Mouse (Mus musculus): ENCODE data around the gene Dcst1. TPM values are rescaled to one million over a fixed set of nuclear protein-coding genes. Genes with fewer than 3 reads are reported as not detected.
A peak's percentile ranks its signal among the peaks of the same experiment; 100 is the strongest.

The Dcst1 gene
- total RNA-seq, 2 experiments from 2014 or later, result not detected

DNA sequence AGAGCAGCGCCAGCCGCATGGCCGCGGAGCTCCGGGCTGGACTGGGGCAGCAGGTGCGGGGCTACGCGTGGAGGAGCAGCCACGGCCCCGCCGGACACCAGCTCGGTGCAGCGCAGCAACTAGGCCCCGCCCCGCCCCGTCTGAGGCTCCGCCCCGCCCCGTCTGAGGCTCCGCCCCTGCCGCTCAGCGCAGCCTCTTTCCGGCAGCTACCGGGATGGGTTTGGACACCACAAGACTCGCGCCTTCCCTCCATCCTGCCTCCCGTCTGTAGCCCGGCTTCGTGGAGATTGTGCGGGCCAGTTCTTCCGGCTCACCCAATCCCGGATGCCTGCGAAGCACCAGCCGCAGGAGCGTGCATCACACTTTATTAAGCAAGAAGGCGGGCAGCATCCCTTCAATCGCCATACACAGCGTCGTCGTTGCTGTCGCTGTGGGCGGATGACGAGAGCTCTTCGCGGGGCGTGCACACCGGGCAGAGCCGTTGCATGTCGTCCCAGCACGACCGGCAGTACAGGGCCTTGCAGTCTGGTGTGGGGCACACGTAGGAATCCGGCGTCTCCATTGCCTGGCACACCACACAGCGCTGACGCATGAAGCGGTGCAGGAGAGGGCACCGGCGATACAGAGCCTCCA, 15.1 kb downstream of the Dcst1 start, which contains the start of gene Adam15:
Adam15 (minus strand) TSS at position 128 of the 633 bp plus-strand sequence.
- H3K27ac ChIP-seq, result peak within 1 kb of the TSS; percentile 95
- peak within 1 kb of the TSS; percentile 76 for H3K4me3 ChIP-seq
- peak; percentile 89 to 92 for DNase-seq (ENCODE audit: low spot score in 2 of 2)
- TF ChIP-seq CTCF (conservative IDR thresholded peaks at IDR 0.05), result no peak

DNA sequence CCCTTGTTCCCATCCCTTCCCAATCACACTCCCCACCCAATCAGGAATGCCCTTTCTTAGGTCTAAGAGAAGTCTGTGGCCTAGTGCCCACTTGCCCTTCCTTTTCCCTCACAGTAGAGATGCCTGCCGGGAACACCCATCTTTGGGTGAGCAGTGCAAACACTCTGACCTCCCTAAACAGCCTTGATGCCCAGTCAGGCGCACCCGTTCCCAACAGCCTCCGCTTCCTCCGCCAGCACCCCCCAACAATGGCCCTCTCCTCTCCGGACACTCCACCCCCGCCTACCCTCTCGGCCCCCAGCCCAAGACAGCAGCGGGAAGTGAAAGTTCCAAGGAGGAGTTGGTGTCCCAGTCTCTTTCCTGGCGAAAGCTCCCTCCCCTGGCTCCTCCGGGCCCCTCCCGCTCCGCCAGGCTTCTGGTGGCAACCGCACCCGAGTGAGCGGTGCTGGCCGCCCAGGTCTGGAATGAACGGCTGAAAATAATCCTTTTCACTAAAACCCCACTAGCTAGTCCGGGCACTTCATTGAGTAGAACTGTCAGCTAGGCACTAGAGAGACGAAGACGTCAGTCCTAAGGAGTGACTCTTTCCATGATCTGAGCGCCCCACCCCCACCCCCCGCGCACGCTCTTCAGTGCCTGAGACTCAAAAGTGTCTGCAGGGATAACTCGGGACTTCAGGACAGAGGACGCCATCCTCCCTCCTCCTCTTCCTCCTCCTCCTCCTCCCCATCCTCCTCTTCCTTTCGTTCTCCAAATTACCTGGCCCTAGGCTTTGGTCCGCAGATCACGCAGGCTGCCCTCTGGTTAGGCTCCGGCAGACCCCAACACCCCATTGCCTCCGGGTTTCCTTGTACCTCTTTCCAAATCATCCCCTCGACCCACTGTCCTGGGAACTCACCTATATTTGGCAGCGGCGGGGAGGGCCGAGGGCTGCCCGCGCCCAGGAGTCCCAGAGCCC, 15.9 kb downstream of the Dcst1 start:
- peak overlapping the region; percentile 95 for H3K27ac ChIP-seq
- peak overlapping the region; percentile 76 for H3K4me3 ChIP-seq
- no peak for DNase-seq (ENCODE audit: low spot score in 2 of 2)
- no peak for TF ChIP-seq CTCF (conservative IDR thresholded peaks at IDR 0.05)

DNA sequence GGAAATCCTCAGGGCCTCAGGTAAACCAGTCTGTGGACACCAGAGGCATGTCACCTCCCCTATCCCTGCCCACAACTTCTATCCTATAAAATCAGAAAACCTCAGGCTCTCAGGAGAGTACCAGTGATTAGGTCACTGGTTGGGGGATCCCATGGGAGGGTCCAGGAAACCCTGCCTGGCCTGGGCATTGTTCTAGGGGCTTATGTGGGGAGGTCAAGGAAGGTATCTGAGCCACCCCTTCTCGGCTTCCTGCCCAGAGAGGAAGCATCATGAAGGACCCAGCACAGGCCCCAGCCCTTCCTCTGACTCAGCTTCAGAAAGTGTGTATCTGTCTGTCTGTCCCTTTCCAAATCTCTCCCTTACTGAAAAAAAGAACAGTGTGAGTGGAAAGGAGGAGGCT, 17.1 kb downstream of the Dcst1 start:
- Histone ChIP-seq H3K4me3 (no peak overlapping the region), H3K27ac (peak overlapping the region; percentile 95; the same call in 1 of the 2 replicates)
- DNase-seq (ENCODE audit: low spot score in 2 of 2), result no peak
- no peak for TF ChIP-seq CTCF (conservative IDR thresholded peaks at IDR 0.05)

DNA sequence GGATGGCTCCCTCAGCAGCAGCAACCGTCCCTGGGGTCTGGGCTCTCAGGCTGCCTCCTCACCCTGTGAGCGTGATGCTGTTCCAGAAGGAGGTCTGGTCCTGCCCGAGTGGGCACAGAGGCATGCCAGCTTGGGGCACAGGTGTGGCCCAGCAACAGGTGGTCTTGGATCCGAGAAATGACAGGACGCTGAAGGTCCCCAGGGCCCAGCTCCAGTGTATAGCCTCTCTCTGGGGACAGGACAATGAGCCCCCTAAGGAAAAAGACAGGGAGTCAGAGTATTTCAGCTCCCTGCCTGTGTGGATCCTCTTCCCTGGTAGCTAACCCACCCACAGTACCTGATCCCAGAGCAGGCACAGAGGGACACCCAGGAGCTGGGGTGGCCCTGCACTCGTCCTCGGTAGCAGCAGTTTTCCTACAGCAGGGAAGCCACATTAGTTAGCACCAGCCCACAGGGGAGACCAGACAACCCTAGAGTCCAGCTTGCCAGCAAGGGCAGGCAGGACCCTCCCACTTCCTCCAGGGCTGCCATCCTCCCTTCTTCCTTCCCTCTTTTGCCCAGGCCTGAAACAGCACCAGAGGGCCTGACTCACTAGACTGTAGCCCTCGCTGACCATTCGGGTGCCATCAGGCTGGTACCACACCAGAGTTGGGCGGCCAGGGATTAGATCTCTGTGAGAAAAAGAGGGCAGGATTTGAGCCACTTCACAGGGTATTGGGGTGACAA, 18.1 kb downstream of the Dcst1 start:
- no peak overlapping the region for H3K4me3 ChIP-seq
- DNase-seq (ENCODE audit: low spot score in 2 of 2), result no peak
- no peak overlapping the region for H3K27ac ChIP-seq
- TF ChIP-seq CTCF (conservative IDR thresholded peaks at IDR 0.05), result no peak

DNA sequence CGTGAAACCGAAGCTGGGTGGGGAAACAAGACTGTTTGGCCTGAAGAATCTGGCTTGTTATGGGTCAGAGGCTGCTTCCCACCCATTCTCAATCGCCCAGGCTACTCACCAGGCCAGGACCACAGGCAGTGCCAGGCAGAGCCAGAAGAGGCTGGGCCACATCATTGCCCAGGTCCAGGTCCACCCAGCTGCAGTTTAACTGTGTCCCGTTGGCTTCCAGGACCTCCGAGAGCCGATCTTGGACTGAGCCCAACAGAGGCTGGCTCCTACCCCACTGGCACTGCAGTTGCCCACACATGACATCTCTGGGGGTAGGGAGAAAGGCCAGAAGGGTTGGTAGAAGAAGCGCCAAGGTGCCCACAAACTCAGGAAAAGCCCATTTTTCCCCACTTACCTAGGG, 21.8 kb downstream of the Dcst1 start:
- DNase-seq (ENCODE audit: low spot score in 2 of 2), result no peak
- Histone ChIP-seq H3K4me3 (no peak overlapping the region), H3K27ac (no peak overlapping the region)
- no peak for TF ChIP-seq CTCF (conservative IDR thresholded peaks at IDR 0.05)

DNA sequence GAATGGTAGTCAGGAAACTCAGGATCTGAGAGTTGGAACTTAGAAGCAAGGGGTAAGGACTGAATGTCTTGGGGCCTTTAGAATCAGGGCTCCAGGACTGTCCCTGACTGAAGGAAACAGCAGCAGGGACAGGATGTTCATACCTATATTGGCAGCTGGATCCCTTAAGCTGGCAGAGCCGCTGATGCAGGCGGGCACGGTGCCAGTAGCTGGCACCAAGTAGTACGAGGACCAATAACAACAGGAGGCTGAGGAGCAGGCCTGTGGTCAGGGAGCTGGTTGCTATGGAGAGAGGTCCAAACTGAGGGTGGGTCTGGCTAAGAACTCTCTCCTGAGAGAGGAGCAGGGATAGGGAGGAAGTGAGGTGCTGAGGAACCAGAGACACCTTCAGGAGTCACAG, 23.3 kb downstream of the Dcst1 start:
- no peak for TF ChIP-seq CTCF (conservative IDR thresholded peaks at IDR 0.05)
- no peak overlapping the region for H3K4me3 ChIP-seq
- DNase-seq (ENCODE audit: low spot score in 2 of 2), result no peak
- 0 out of 2 replicates have a peak overlapping the region, but pooled peaks have one; percentile 18 for H3K27ac ChIP-seq

DNA sequence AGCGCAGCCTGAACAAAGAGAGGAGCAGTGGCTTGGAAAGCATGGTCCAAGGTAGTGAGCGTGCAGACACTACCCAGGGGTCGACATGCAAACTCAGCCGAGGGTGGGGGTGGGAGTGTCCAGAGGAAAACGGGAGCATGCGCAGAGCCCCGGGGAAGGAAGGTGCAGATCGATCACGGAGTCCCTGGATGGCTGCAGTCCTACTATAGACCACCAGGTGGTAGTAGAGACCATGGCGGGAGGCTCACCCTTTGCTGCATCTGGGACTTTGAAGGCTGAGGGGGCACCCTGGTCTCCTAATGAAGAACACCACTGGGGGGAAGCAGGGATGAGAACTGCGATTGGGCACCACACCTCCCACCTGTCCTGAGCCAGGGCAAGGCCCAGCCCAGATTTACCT, 24.6 kb downstream of the Dcst1 start:
- Histone ChIP-seq H3K27ac (no peak overlapping the region), H3K4me3 (no peak overlapping the region)
- DNase-seq (ENCODE audit: low spot score in 2 of 2), result peak; percentile 74 to 93
- TF ChIP-seq CTCF (conservative IDR thresholded peaks at IDR 0.05), result peak; percentile 93

DNA sequence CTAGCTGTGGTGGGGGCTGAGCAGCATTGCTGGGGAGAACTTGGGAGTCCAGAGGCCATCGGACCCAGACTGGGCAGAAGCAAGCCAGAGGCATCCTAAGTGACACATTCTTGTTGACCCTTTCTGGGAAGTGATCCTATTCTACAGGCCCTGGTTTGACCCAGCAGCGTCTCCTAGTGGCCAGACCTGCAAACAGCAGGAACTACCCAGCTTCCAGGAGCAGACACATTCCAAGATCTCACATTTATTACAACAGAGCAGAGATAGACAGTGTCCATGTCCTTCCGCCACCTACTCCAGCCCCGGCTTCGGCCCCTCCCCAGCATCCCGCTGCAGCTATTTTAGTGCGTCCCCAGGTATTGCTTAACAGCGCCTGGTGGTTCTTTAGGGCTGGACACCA, 25.6 kb downstream of the Dcst1 start:
- Histone ChIP-seq H3K4me3 (no peak overlapping the region), H3K27ac (no peak overlapping the region)
- peak; percentile 72 to 76 for DNase-seq (ENCODE audit: low spot score in 2 of 2)
- TF ChIP-seq CTCF (conservative IDR thresholded peaks at IDR 0.05), result peak; percentile 97

DNA sequence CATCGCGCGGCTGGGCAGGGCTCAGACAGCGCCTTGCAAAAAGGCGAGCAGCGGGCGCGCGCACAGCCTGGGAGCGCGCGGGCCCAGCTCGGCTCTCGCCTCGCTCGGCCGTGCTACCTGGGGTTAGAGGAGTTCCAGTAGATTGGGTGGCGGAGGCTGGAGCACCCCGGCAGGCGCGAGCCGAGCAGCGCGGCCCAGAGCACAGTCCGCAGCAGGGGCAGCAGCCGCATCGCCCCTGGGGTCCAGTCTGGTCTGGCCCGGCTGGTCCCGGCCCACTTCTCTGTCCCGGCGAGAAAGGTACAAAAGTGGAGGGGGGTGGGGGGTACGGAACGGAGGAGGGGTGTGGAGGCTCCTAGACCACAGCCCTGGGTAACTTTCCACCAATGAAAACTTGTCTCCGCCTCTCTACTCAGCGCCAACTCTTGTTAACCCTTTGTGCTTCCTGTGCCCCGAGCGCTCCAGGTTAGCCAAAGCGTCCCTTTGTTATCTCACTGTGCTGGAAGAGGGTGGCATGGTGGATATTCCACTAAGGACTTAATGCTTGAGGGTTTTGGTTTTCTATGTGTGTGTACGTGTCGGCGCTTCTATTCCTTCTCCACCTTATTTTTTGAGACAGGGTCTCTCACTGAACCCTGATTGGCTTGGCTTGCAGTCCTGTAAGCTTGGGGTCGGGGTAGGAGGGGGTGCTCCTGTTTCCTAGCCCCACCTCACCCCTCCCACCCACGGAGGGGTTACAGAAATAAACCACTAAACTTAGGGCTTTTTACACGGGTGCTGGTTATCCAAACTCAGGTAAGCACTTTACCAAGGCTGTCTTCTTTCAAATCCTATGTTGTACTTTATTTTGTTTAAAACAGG, 27.1 kb downstream of the Dcst1 start, which contains the start of gene Efna4:
Efna4 (minus strand) TSS at position 308 of the 858 bp plus-strand sequence.
- Histone ChIP-seq H3K27ac (peak within 1 kb of the TSS; percentile 83), H3K4me3 (peak within 1 kb of the TSS; percentile 66)
- DNase-seq (ENCODE audit: low spot score in 2 of 2), result no peak
- TF ChIP-seq CTCF (conservative IDR thresholded peaks at IDR 0.05), result no peak

DNA sequence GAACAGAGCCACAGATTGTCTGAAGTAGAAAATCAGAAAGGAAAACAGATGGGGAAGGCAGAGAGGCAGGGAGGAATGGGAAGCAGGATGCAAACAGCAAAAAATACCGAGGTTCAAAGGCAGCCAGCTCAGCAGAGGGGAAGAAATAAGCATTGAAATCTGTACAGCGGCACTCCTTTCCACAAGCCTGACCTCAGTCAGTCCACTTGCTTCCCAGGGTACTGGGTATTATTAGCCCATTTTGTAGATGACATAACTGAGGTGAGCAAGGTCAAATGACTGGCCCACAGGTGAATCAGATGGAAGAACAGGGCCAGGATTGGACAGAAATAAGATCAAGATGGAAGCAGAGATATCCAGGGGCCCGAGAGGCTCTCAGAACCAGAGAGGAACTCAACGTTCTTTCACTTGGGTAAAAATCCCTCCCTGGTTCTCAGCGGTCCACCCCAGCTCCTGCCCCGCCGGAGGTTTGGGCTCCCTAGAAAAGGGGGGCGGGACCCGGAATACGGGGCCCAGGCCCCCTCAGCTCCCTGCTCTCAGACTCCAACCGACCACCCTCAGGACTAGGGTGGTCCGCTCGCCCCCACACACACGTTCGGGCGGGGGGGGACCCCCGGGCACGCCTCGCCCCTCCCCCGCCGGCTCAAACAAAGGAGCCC, 27.9 kb downstream of the Dcst1 start:
- Histone ChIP-seq H3K27ac (peak overlapping the region; percentile 83), H3K4me3 (peak overlapping the region; percentile 66)
- peak in 1 of 2 experiments; percentile 54 for DNase-seq (ENCODE audit: low spot score in 2 of 2)
- no peak for TF ChIP-seq CTCF (conservative IDR thresholded peaks at IDR 0.05)

DNA sequence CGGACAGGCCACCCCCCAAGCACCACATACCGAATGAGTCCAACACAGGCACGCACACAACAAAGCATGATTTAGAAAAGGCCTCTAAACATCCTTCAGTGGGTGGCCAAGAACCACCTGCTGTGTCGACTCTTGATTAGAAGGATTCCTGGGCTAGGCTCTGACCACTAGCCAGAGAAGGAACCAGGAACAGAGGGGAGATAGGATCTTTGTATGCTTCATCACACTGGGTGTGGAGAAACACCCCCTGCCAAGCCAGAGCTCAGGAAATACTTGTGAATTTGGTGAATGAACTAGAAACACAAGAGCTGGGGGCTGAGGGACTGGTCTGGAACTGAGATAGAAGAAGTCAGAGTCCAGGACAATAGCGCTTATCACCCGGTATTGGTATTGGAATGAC, 28.5 kb downstream of the Dcst1 start:
- DNase-seq (ENCODE audit: low spot score in 2 of 2), result no peak
- Histone ChIP-seq H3K4me3 (no peak overlapping the region), H3K27ac (peak overlapping the region; percentile 83)
- TF ChIP-seq CTCF (conservative IDR thresholded peaks at IDR 0.05), result no peak
